Mouse (Mus musculus) neural tube, embryonic 13.5 days (tissue): ENCODE measurements at regions not wholly inside any gene's neighbourhood (a gene's known extent, or its start where the extent isn't known, plus 50 kb on each side); places are given as distances from the start of the nearest gene placed in this dataset.

ENCODE experiments used
- ATAC-seq: fragments of 200-750 bp; cut with Nextera tagmentation; 2 replicates; pipeline ENCODE4 v1.8.0; 2017; ENCODE audit warnings: low read depth, mild to moderate bottlenecking, moderate TSS enrichment, moderate library complexity
- H3K27ac ChIP-seq: fragments of 300-500 bp; sonication (generic); replicated peaks from 2 replicates; pipeline ENCODE4 v1.5.1; 2015; ENCODE audit warnings: moderate library complexity, mild to moderate bottlenecking, inconsistent platforms
- H3K27me3 ChIP-seq: fragments of 300-500 bp; sonication (generic); 2 replicates; pipeline ENCODE4 v1.6.1; 2015; ENCODE audit warnings: mild to moderate bottlenecking, inconsistent platforms
- H3K36me3 ChIP-seq: fragments of 300-500 bp; sonication (generic); 2 replicates; pipeline ENCODE4 v1.6.1; 2015; ENCODE audit warnings: mild to moderate bottlenecking, inconsistent platforms
- H3K4me1 ChIP-seq: fragments of 300-500 bp; sonication (generic); replicated peaks from 2 replicates; pipeline ENCODE4 v1.6.1; 2015; ENCODE audit warnings: inconsistent platforms
- H3K4me2 ChIP-seq: fragments of 300-500 bp; sonication (generic); 2 replicates; pipeline ENCODE4 v1.6.1; 2015; ENCODE audit warnings: inconsistent platforms, mild to moderate bottlenecking, moderate library complexity
- H3K4me3 ChIP-seq: fragments of 300-500 bp; sonication (generic); 2 replicates; pipeline ENCODE4 v1.5.1; 2015; ENCODE audit warnings: mild to moderate bottlenecking, inconsistent platforms
- H3K9ac ChIP-seq: fragments of 300-500 bp; sonication (generic); 2 replicates; pipeline ENCODE4 v1.6.1; 2015; ENCODE audit warnings: moderate library complexity, mild to moderate bottlenecking, inconsistent platforms
- H3K9me3 ChIP-seq: fragments of 300-500 bp; sonication (generic); 2 replicates; pipeline ENCODE4 v1.6.1; 2016; ENCODE audit warnings: inconsistent platforms
- WGBS: fragments of 180-500 bp; shearing (Covaris S2); methylation state at CpG from one replicate; pipeline ENCODE4 v1.1.7; 2015; 5-methylcytosine and 5-hydroxymethylcytosine counted together

- 86% methylated on average over 5 of the region's 5 CpGs for WGBS
- Histone ChIP-seq H3K27me3 (no peaks in the 10 kb centered on the region), H3K27ac (no peak overlapping the region), H3K36me3 (no peaks in the 10 kb centered on the region), H3K4me1 (peaks cover 14% of the 10 kb centered on the region), H3K4me3 (no peak overlapping the region), H3K4me2 (no peak overlapping the region), H3K9ac (no peak overlapping the region), H3K9me3 (no peaks in the 10 kb centered on the region)
- ATAC-seq = no peak
These were observed 138.0 kb upstream of the Plxnc1 start for GRCm38 (mm10) chr10:95082634-95083033.

DNA sequence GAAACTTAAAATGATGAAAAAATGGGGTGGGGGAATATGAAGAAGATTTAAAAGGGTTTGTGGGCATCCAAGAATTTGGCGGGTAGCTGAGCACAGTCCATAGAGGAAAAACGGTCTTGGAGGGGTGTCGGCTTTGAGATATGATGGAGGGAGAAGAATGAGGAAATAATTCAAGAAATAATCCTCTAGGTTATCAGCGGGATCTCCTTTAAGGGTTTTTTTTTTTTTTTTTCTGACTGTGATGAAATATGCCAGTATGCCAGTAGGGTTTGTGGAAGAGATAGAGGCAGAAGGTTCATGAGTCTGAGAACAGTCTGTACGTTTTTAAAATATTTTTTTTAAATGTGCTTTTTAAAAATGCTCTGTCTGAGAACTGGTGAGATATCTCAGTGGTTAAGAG, 135.3 kb upstream of the Plxnc1 start:
- no peak overlapping the region for H3K9ac ChIP-seq
- H3K9me3 ChIP-seq = no peaks in the 10 kb centered on the region
- no peak overlapping the region for H3K4me3 ChIP-seq
- H3K4me2 ChIP-seq = no peak overlapping the region
- no peaks in the 10 kb centered on the region for H3K36me3 ChIP-seq
- H3K4me1 ChIP-seq = peaks cover 17% of the 10 kb centered on the region
- 91% methylated on average over 5 of the region's 5 CpGs for WGBS
- no peak for ATAC-seq
- H3K27me3 ChIP-seq = no peaks in the 10 kb centered on the region
- no peak overlapping the region for H3K27ac ChIP-seq

- H3K4me2 ChIP-seq = no peak overlapping the region
- no peak overlapping the region for H3K4me3 ChIP-seq
- H3K9me3 ChIP-seq = no peaks in the 10 kb centered on the region
- no peak for ATAC-seq
- 0 out of 2 replicates have a peak, but pooled peaks cover 5% of the 10 kb centered on the region for H3K4me1 ChIP-seq
- no peak overlapping the region for H3K27ac ChIP-seq
- H3K9ac ChIP-seq = no peak overlapping the region
- 88% methylated on average over 5 of the region's 5 CpGs for WGBS
- peaks cover 3% of the 10 kb centered on the region; the same call in 1 of the 2 replicates for H3K27me3 ChIP-seq
- no peaks in the 10 kb centered on the region for H3K36me3 ChIP-seq
These were observed 131.8 kb upstream of the Plxnc1 start for GRCm38 (mm10) chr10:95076421-95076820.

DNA sequence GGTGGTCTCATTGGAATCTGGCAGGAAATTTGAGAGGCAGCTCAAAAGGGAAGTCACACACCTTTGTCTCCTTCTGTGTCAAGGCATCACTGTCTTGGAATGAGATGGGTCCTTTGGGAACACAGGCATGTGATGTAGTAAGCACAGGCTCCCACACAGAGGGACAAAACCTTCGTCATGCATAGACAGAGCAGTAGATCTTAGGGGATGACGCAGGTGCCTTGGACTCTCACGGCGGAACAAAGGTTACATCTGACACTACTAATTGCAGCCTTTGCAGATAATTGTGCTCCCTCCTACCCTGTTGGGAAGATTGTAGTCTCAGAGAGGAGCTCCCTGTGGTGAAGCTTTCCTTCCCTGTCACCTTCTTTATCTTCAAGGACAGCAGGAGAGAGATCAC, 131.3 kb upstream of the Plxnc1 start:
- Histone ChIP-seq H3K27ac (no peak overlapping the region), H3K4me1 (0 out of 2 replicates have a peak, but pooled peaks cover 5% of the 10 kb centered on the region), H3K9ac (no peak overlapping the region), H3K4me2 (no peak overlapping the region), H3K27me3 (peaks cover 3% of the 10 kb centered on the region; the same call in 1 of the 2 replicates), H3K36me3 (no peaks in the 10 kb centered on the region), H3K4me3 (no peak overlapping the region), H3K9me3 (no peaks in the 10 kb centered on the region)
- WGBS = 60% methylated on average over 4 of the region's 4 CpGs
- no peak for ATAC-seq

DNA sequence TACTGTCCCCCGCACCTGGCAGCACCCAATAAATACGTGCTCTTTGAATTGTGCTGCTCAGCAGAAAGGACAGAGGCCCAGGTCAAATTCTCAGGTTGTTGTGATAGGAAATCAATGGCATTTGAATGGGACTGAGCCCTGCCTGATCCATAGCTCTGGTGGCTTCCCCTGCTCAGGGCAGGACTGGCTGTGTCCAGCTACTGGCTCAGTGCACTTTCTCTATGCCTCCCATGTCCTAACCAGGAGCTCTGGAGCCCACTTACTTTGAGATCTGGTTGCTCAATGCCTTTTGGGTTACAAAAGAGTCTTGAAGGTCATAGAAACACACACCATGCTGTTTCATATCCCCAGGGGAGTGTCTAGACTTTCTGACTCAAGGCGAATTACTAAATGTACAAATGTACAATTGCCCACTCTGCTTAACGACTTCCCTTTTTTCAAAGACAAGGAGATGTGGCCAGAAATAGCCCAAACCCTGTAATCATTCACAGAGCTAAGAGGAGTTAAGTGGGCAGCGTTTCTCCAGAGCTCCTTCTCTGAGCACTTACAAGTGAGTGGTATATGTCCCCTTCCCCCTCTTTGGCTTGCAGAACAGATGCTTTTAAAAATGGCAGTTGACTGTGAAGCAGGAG, 130.4 kb upstream of the Plxnc1 start:
- Histone ChIP-seq H3K9me3 (no peaks in the 10 kb centered on the region), H3K27ac (no peak overlapping the region), H3K4me1 (0 out of 2 replicates have a peak, but pooled peaks cover 5% of the 10 kb centered on the region), H3K4me2 (no peak overlapping the region), H3K27me3 (peaks cover 3% of the 10 kb centered on the region; the same call in 1 of the 2 replicates), H3K36me3 (no peaks in the 10 kb centered on the region), H3K9ac (no peak overlapping the region), H3K4me3 (no peak overlapping the region)
- WGBS = 58% methylated on average over 5 of the region's 5 CpGs
- ATAC-seq = no peak

DNA sequence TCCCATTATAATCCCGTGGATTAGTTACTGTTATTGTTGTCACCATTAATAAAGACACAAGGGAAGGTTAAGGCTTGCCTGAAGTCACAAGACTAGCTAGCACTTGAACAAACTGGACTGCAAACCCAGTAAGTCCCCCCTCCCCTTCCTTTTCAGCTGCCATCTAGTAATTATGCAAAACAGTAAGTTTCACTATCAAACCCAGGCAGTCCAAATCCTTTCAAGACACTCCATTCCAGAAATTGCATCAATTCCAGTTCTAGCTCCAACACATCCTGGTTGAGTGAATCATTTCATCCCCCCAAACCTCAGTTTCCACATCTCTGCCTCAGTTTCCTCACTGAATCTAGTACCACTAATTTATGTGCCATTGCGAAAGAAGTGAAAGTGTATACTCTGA, 129.7 kb upstream of the Plxnc1 start:
- H3K36me3 ChIP-seq = no peaks in the 10 kb centered on the region
- H3K27ac ChIP-seq = no peak overlapping the region
- WGBS = 86% methylated on average over 2 of the region's 2 CpGs
- 0 out of 2 replicates have a peak, but pooled peaks cover 5% of the 10 kb centered on the region for H3K4me1 ChIP-seq
- no peak for ATAC-seq
- peaks cover 3% of the 10 kb centered on the region; the same call in 1 of the 2 replicates for H3K27me3 ChIP-seq
- H3K9ac ChIP-seq = no peak overlapping the region
- no peak overlapping the region for H3K4me3 ChIP-seq
- H3K9me3 ChIP-seq = no peaks in the 10 kb centered on the region
- H3K4me2 ChIP-seq = no peak overlapping the region

DNA sequence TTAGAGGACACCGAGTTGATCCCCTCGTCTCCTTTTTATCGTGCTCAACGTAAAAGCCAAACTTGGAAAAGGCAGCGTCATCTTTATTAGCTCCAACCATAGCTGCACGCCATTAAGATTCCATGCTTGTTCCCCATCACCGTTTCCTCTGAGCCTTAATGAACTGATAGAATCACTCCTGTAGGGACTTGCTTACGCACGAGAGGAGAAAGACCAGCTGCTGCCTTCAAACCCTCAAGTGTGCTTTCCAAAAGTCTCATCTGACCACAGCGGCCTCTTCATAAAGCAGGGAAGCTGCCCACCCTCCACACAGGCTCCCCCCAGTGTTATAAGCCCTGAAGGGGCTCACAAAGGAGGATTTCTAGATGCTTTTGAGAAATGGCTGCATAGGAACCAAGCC, 123.3 kb upstream of the Plxnc1 start:
- Histone ChIP-seq H3K9me3 (no peaks in the 10 kb centered on the region), H3K4me2 (no peak overlapping the region), H3K9ac (no peak overlapping the region), H3K27me3 (peaks cover under 1% of the 10 kb centered on the region; the same call in 1 of the 2 replicates), H3K27ac (no peak overlapping the region), H3K4me1 (no peaks in the 10 kb centered on the region), H3K36me3 (no peaks in the 10 kb centered on the region), H3K4me3 (no peak overlapping the region)
- 72% methylated on average over 10 of the region's 10 CpGs for WGBS
- ATAC-seq = no peak

GRCm38 (mm10) chr10:95066774-95067173, 122.1 kb upstream of the Plxnc1 start:
- Histone ChIP-seq H3K4me2 (no peak overlapping the region), H3K4me1 (no peaks in the 10 kb centered on the region), H3K36me3 (no peaks in the 10 kb centered on the region), H3K4me3 (no peak overlapping the region), H3K9ac (no peak overlapping the region), H3K27ac (no peak overlapping the region), H3K27me3 (no peaks in the 10 kb centered on the region), H3K9me3 (no peaks in the 10 kb centered on the region)
- no peak for ATAC-seq
- 88% methylated on average over 6 of the region's 6 CpGs for WGBS

DNA sequence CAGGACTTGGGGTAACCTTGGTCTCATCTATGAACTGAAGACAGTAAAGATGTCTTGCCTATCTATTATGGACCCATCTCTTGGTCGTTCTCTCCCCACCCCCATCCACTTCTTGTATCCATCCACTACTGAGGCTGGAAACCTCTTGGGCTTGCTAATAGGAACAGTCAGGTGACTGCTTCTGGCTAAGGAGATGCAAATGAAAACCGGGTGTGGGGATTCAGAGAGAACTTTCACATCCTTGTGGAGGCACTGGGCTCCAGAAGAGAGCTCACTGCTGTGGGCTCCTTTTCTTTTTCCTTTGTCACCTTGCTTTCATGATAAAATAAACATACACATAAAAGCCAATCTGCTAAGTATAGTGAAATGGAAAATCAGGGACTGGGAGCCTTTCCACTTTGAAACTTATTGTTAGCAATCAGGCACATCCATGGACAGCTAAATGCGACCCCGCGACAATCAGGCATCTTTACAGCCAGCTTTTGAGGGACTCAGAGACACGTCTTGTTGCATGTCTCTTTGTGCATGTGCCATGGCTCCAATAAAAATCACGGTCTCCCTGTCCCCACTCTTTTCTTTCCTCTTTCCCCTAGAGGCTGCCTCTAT, 115.0 kb upstream of the Plxnc1 start:
- Histone ChIP-seq H3K9me3 (no peaks in the 10 kb centered on the region), H3K4me1 (peaks cover 11% of the 10 kb centered on the region; the same call in 1 of the 2 replicates), H3K4me2 (no peak overlapping the region), H3K27ac (no peak overlapping the region), H3K9ac (no peak overlapping the region), H3K4me3 (no peak overlapping the region), H3K27me3 (no peaks in the 10 kb centered on the region), H3K36me3 (no peaks in the 10 kb centered on the region)
- no peak for ATAC-seq
- WGBS = 63% methylated on average over 7 of the region's 7 CpGs

- WGBS = 90% methylated on average over 9 of the region's 9 CpGs
- no peak overlapping the region for H3K4me2 ChIP-seq
These were observed 114.4 kb upstream of the Plxnc1 start for GRCm38 (mm10) chr10:95059078-95059477.

DNA sequence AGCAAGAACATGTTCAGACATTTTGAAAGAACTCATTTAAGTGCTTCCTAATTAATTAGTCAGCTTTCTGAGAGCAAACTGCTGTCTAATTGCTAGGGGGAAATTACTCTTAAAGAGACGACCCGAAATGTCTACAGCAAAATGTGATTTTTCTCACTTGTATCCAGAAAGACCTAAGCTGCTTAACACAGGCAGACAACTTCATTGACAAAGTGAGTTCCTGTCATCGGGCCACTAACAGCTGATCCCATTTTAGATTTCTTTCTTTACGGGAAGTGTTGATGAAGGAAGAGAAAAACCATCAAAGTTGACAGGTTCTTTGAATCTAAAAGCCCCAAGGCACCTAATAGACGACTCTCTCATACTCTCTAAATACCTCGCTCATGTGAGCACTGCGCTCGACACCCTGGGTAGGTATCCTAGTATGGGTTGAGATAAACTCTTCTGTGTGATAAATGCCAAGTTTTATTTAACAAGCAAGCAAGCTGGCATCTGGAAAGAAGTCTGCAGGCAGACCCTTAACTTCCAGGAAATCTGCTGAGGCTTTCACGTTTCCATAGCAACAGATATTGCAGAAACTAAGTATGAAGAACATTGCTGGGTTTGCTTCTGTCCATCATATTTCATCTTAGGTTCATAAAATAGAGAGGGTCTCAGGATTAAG, 112.5 kb upstream of the Plxnc1 start:
- no peak for ATAC-seq
- Histone ChIP-seq H3K4me2 (no peak overlapping the region), H3K4me3 (no peak overlapping the region), H3K4me1 (peaks cover 15% of the 10 kb centered on the region), H3K36me3 (no peaks in the 10 kb centered on the region), H3K9me3 (no peaks in the 10 kb centered on the region), H3K9ac (no peak overlapping the region), H3K27me3 (no peaks in the 10 kb centered on the region), H3K27ac (no peak overlapping the region)
- 76% methylated on average over 9 of the region's 9 CpGs for WGBS

More at GRCm38 (mm10) chr10:95059078-95059477, 114.4 kb upstream of the Plxnc1 start:
- Histone ChIP-seq H3K27ac (no peak overlapping the region), H3K36me3 (no peaks in the 10 kb centered on the region), H3K9ac (no peak overlapping the region), H3K4me1 (peaks cover 11% of the 10 kb centered on the region; the same call in 1 of the 2 replicates), H3K27me3 (no peaks in the 10 kb centered on the region), H3K9me3 (no peaks in the 10 kb centered on the region), H3K4me3 (no peak overlapping the region)
- no peak for ATAC-seq

DNA sequence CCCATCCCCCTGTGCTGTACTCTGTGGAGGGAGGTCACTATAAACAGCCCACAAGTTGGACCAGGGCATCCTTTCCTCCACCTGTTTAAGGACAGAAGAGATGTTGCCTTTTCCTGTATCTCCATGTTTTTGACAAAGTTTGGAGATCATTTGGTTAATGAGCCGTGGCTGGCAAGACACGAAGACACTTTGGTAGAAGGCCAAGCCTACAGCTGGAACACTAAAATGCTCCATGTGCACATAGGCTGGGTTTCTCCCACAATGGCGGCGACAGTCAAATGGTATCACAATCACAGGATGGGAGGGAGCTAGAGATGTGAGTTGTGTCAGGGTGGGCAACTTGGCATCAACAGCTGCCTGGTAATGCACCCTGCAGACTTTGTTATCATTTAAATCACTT, 111.9 kb upstream of the Plxnc1 start:
- H3K4me3 ChIP-seq = no peak overlapping the region
- H3K9ac ChIP-seq = no peak overlapping the region
- no peaks in the 10 kb centered on the region for H3K9me3 ChIP-seq
- H3K4me1 ChIP-seq = peaks cover 15% of the 10 kb centered on the region
- ATAC-seq = no peak
- no peak overlapping the region for H3K27ac ChIP-seq
- no peak overlapping the region for H3K4me2 ChIP-seq
- H3K36me3 ChIP-seq = no peaks in the 10 kb centered on the region
- H3K27me3 ChIP-seq = no peaks in the 10 kb centered on the region
- WGBS = 83% methylated on average over 4 of the region's 4 CpGs
